Mouse (Mus musculus) forebrain, embryonic 16.5 days (tissue): ENCODE results near the gene Zfpl1. TPM values are rescaled to one million over a fixed set of nuclear protein-coding genes. Genes with fewer than 3 reads are reported as not detected.

Source experiments
- ATAC-seq: fragments of 200-750 bp; cut with Nextera tagmentation; 2 replicates; pipeline ENCODE4 v1.8.0; 2017; ENCODE audit warnings: mild to moderate bottlenecking, moderate library complexity
- H3K27ac ChIP-seq: fragments of 300-500 bp; sonication (generic); 2 replicates; pipeline ENCODE4 v1.5.1; 2014; ENCODE audit warnings: low read length, control low read depth
- H3K27me3 ChIP-seq: fragments of 300-500 bp; sonication (generic); replicated peaks from 2 replicates; pipeline ENCODE4 v1.6.1; 2014; ENCODE audit warnings: low read length; ENCODE audit not compliant: control insufficient read depth, insufficient read depth
- H3K36me3 ChIP-seq: fragments of 300-500 bp; sonication (generic); 2 replicates; pipeline ENCODE4 v1.6.1; 2014; ENCODE audit not compliant: control insufficient read depth, insufficient read depth
- H3K4me1 ChIP-seq: fragments of 300-500 bp; sonication (generic); replicated peaks from 2 replicates; pipeline ENCODE4 v1.6.1; 2014; ENCODE audit warnings: low read length; ENCODE audit not compliant: control insufficient read depth, insufficient read depth
- H3K4me2 ChIP-seq: fragments of 300-500 bp; sonication (generic); 2 replicates; pipeline ENCODE4 v1.6.1; 2014; ENCODE audit warnings: mild to moderate bottlenecking, low read length, control low read depth
- H3K4me3 ChIP-seq: fragments of 300-500 bp; sonication (generic); replicated peaks from 2 replicates; pipeline ENCODE4 v1.5.1; 2014; ENCODE audit warnings: mild to moderate bottlenecking, low read length, control low read depth
- H3K9ac ChIP-seq: fragments of 300-500 bp; sonication (generic); replicated peaks from 2 replicates; pipeline ENCODE4 v1.6.1; 2014; ENCODE audit warnings: low read depth, low read length, control low read depth
- H3K9me3 ChIP-seq: fragments of 300-500 bp; sonication (generic); 2 replicates; pipeline ENCODE4 v1.6.1; 2016; ENCODE audit warnings: low read length; ENCODE audit not compliant: control insufficient read depth
- WGBS: fragments of 180-500 bp; shearing (Covaris S2); extraction: QIAGEN DNeasy Blood & Tissue Kit; methylation state at CpG from one replicate; pipeline ENCODE4 v1.1.7; 2014; 5-methylcytosine and 5-hydroxymethylcytosine counted together
- microRNA-seq: library from miRNA; unstranded; fragments of <30 nt; microRNA quantifications from one replicate; pipeline ENCODE4, GENCODE M21; 2017
- polyA plus RNA-seq: library from polyadenylated mRNA; unstranded; fragments of >200 nt; fragmentation: Nextera tagmentation; extraction: Ambion mirVana; gene quantifications from 2 replicates; pipeline ENCODE4 v1.2.1, GENCODE M21; 2015

Gene Zfpl1
- polyA plus RNA-seq, 1 experiment from 2014 or later, result 85.7 TPM

- Histone ChIP-seq H3K27ac (no peak overlapping the region), H3K9ac (no peak overlapping the region), H3K4me2 (no peak overlapping the region), H3K4me3 (no peak overlapping the region), H3K4me1 (no peaks in the 10 kb centered on the region), H3K36me3 (no peaks in the 10 kb centered on the region), H3K27me3 (no peaks in the 10 kb centered on the region), H3K9me3 (no peaks in the 10 kb centered on the region)
- ATAC-seq, result no peak
- 78% methylated on average over 7 of the region's 7 CpGs for WGBS
These were observed 46.4 kb downstream of the Zfpl1 start for GRCm38 (mm10) chr19:6038326-6038725.

- Histone ChIP-seq H3K9me3 (no peaks in the 10 kb centered on the region), H3K27ac (no peak overlapping the region), H3K9ac (no peak overlapping the region), H3K27me3 (no peaks in the 10 kb centered on the region), H3K36me3 (no peaks in the 10 kb centered on the region), H3K4me3 (no peak overlapping the region), H3K4me2 (no peak overlapping the region), H3K4me1 (no peaks in the 10 kb centered on the region)
- ATAC-seq, result no peak
These were observed 47.1 kb downstream of the Zfpl1 start for GRCm38 (mm10) chr19:6037695-6038094.

GRCm38 (mm10) chr19:6035966-6036585 lies 48.7 kb downstream of the Zfpl1 start:
- no peaks in the 10 kb centered on the region for H3K27me3 ChIP-seq
- ATAC-seq, result no peak
- 81% methylated on average over 9 of the region's 9 CpGs for WGBS

More at GRCm38 (mm10) chr19:6035966-6036585, 48.7 kb downstream of the Zfpl1 start:
- Histone ChIP-seq H3K9me3 (no peaks in the 10 kb centered on the region), H3K27ac (no peak overlapping the region), H3K4me2 (no peak overlapping the region), H3K4me3 (no peak overlapping the region), H3K9ac (no peak overlapping the region), H3K36me3 (no peaks in the 10 kb centered on the region), H3K4me1 (no peaks in the 10 kb centered on the region)

Small RNA genes within 50 kb of the gene (microRNA-seq; reads per million reads assigned to microRNA genes)
- gene Mir6988, result 1.7 reads per million

Other genes with a start within 250 kb of the Zfpl1 start
- gene Frmd8, start 209.7 kb downstream of the Zfpl1 start, polyA plus RNA-seq, result 20.9 and 21.5 TPM in 2 replicates
- 1.5 and 2.0 TPM in 2 replicates for gene Slc25a45, start 207.1 kb downstream of the Zfpl1 start, polyA plus RNA-seq
- 11.0 and 13.7 TPM in 2 replicates for gene Tigd3, start 190.8 kb downstream of the Zfpl1 start, polyA plus RNA-seq
- gene Dpf2, start 171.9 kb downstream of the Zfpl1 start, polyA plus RNA-seq, result 124 and 126 TPM in 2 replicates
- gene Cdc42ep2, start 160.1 kb downstream of the Zfpl1 start, polyA plus RNA-seq, result 11.1 and 12.4 TPM in 2 replicates
- 31.9 and 34.2 TPM in 2 replicates for gene Pola2, start 120.8 kb downstream of the Zfpl1 start, polyA plus RNA-seq
- not detected in 2 replicates for gene Slc22a20, start 98.8 kb downstream of the Zfpl1 start, polyA plus RNA-seq
- 1.3 and 2.2 TPM in 2 replicates for gene Capn1, start 69.1 kb downstream of the Zfpl1 start, polyA plus RNA-seq
- gene Syvn1, start 38.4 kb downstream of the Zfpl1 start, polyA plus RNA-seq, result 22.6 and 30.3 TPM in 2 replicates
- gene Mrpl49, start 27.2 kb downstream of the Zfpl1 start, polyA plus RNA-seq, result 65.0 and 74.0 TPM in 2 replicates
- 493 and 512 TPM in 2 replicates for gene Fau, start 27.1 kb downstream of the Zfpl1 start, polyA plus RNA-seq
- gene Znhit2, start 23.8 kb downstream of the Zfpl1 start, polyA plus RNA-seq, result 30.1 and 31.0 TPM in 2 replicates
- 34.0 and 41.3 TPM in 2 replicates for gene Tm7sf2, start 16.6 kb downstream of the Zfpl1 start, polyA plus RNA-seq
- gene Vps51, start 7.7 kb downstream of the Zfpl1 start, polyA plus RNA-seq, result 85.9 and 88.5 TPM in 2 replicates
- gene Tmem262, start 4.9 kb downstream of the Zfpl1 start, polyA plus RNA-seq, result not detected in 2 replicates
- 2.1 and 3.1 TPM in 2 replicates for gene Gm28374, start 2.7 kb downstream of the Zfpl1 start, polyA plus RNA-seq
- gene Cdca5, start within 50 bp of the Zfpl1 start, polyA plus RNA-seq, result 16.5 and 16.7 TPM in 2 replicates
- not detected in 2 replicates for gene AC131692.1, start 9.5 kb upstream of the Zfpl1 start, polyA plus RNA-seq
- gene Naaladl1, start 20.8 kb upstream of the Zfpl1 start, polyA plus RNA-seq, result 0.35 and 0.58 TPM in 2 replicates
- gene Sac3d1, start 33.7 kb upstream of the Zfpl1 start, polyA plus RNA-seq, result 46.4 and 50.5 TPM in 2 replicates
- 40.3 and 50.1 TPM in 2 replicates for gene Snx15, start 43.3 kb upstream of the Zfpl1 start, polyA plus RNA-seq
- not detected in 2 replicates for gene Batf2, start 56.0 kb upstream of the Zfpl1 start, polyA plus RNA-seq
- gene Arl2, start 56.6 kb upstream of the Zfpl1 start, polyA plus RNA-seq, result 69.9 and 92.6 TPM in 2 replicates
- not detected in 2 replicates for gene Majin, start 99.4 kb upstream of the Zfpl1 start, polyA plus RNA-seq
- not detected in 2 replicates for gene Gpha2, start 141.4 kb upstream of the Zfpl1 start, polyA plus RNA-seq
- 106 and 117 TPM in 2 replicates for gene Ppp2r5b, start 150.9 kb upstream of the Zfpl1 start, polyA plus RNA-seq
- gene Atg2a, start 156.7 kb upstream of the Zfpl1 start, polyA plus RNA-seq, result 11.2 and 13.1 TPM in 2 replicates
- gene Ehd1, start 191.8 kb upstream of the Zfpl1 start, polyA plus RNA-seq, result 105 and 106 TPM in 2 replicates
- 0.52 and 1.1 TPM in 2 replicates for gene Cdc42bpg, start 221.5 kb upstream of the Zfpl1 start, polyA plus RNA-seq